Mouse (Mus musculus): ENCODE measurements around the gene Cdt1.

GRCm38 (mm10) chr8:122551265-122552051, 16.4 kb upstream of the Cdt1 start, which contains the start of gene Piezo1:
- TF ChIP-seq POLR2A (IDR thresholded peaks at IDR 0.05; ENCODE audit: borderline replicate concordance, insufficient read depth, low read length) (no peak), CTCF (IDR thresholded peaks at IDR 0.05; ENCODE audit: borderline replicate concordance, insufficient read depth, low read depth, low read length) (peak; percentile 79)
